Mouse (Mus musculus): ENCODE results near the gene Agtpbp1. TPM values are rescaled to one million over a fixed set of nuclear protein-coding genes. Genes with fewer than 3 reads are reported as not detected.

The Agtpbp1 gene
- total and polyA plus RNA-seq, 3 experiments = 24.2 to 117 (median 33.7) TPM

DNA sequence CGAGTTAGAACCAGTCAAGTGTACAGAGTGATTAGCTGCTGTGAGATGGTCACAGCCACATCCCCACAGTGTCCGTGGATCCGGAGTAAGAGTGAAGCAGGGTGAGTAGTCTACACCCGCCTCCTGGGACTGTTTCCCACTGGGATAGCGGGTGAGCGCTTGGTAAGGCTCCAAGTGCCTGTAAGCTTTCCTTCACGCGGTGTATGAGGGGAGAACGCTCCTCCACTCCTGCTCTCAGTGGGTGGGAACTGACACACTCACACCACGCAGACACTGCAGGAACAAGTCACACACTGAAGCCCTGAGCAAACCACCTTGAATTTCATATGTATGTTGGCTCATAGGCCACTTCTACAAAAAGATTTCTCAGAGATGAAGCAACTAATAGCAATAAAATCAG lies 134.2 kb downstream of the Agtpbp1 start:
- Histone ChIP-seq H3K79me2 (ENCODE audit: control insufficient read depth, insufficient read depth, low read length, poor library complexity) (no peaks in the 10 kb centered on the region), H3K4me3 (ENCODE audit: control insufficient read depth in 1 of 2, insufficient read depth in 1 of 2, low read depth in 2 of 2, low read length in 2 of 2) (no peak overlapping the region), H3K9me3 (replicated peaks; ENCODE audit: insufficient read depth, low read length) (no peaks in the 10 kb centered on the region), H3K4me1 (ENCODE audit: control insufficient read depth in 1 of 2, insufficient read depth in 2 of 2, low read length in 2 of 2) (no peaks in the 10 kb centered on the region), H3K27ac (ENCODE audit: control insufficient read depth, low read depth, low read length) (no peak overlapping the region), H3K9ac (ENCODE audit: control insufficient read depth, low read depth, low read length, poor library complexity, severe bottlenecking) (no peak overlapping the region), H3K36me3 (ENCODE audit: control insufficient read depth in 1 of 2, insufficient read depth in 2 of 2, low read length in 2 of 2) (no peaks in the 10 kb centered on the region; a peak in 1 of 4 replicates), H3K27me3 (ENCODE audit: control insufficient read depth in 1 of 2, insufficient read depth in 2 of 2, low read length in 2 of 2) (no peaks in the 10 kb centered on the region)
- TF ChIP-seq POLR2A (IDR thresholded peaks at IDR 0.05; ENCODE audit: control insufficient read depth in 1 of 2, insufficient read depth in 1 of 2, low read depth in 1 of 2, low read length in 2 of 2, poor library complexity in 1 of 2) = no peak
- TF ChIP-seq ZKSCAN1 (IDR thresholded peaks at IDR 0.05; ENCODE audit: low read depth, low read length) = no peak
- TF ChIP-seq GATA1 (IDR thresholded peaks at IDR 0.05; ENCODE audit: low read depth, low read length) = no peak
- no peak for TF ChIP-seq MXI1 (IDR thresholded peaks at IDR 0.05; ENCODE audit: low read depth, low read length)
- TF ChIP-seq ETS1 (IDR thresholded peaks at IDR 0.05; ENCODE audit: low read depth, low read length) = no peak
- no peak for DNase-seq (ENCODE audit: low read depth, low spot score)

DNA sequence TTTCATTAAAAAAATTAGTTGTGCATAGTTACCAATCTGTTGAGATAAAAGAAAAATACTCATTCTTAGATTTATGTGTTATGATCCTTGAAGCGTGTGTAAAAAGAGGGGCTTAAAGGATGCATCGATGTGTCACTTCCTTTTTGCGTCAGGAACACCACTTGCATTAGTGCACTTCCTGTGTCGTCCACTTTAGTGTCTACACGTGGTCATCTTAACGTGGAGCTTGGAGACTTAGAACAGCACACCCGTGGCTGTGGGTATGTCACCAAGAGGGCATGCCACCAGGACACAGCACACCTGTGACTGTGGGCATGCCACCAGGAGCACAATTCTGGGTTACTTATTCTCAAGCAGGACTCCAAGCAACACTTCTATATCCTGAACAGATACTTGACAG lies 137.9 kb downstream of the Agtpbp1 start:
- DNase-seq (ENCODE audit: low read depth, low spot score) = no peak
- TF ChIP-seq ZNF384 (IDR thresholded peaks at IDR 0.05; ENCODE audit: low read depth, low read length) (no peak), MAX (IDR thresholded peaks at IDR 0.05; ENCODE audit: low read length) (no peak), TBP (IDR thresholded peaks at IDR 0.05; ENCODE audit: low read depth, low read length) (no peak), UBTF (IDR thresholded peaks at IDR 0.05; ENCODE audit: borderline replicate concordance, insufficient read depth, low read depth, low read length) (no peak), RAD21 (IDR thresholded peaks at IDR 0.05; ENCODE audit: low read depth, low read length) (no peak), ZKSCAN1 (IDR thresholded peaks at IDR 0.05; ENCODE audit: low read depth, low read length) (no peak), POLR2AphosphoS2 (IDR thresholded peaks at IDR 0.05; ENCODE audit: low read length) (no peak), RCOR1 (IDR thresholded peaks at IDR 0.05; ENCODE audit: low read depth, low read length) (no peak), ZC3H11A (IDR thresholded peaks at IDR 0.05; ENCODE audit: low read depth, low read length) (no peak), NELFE (IDR thresholded peaks at IDR 0.05; ENCODE audit: low read depth, low read length) (no peak), GABPA (IDR thresholded peaks at IDR 0.05; ENCODE audit: low read depth, low read length) (no peak), POLR2AphosphoS5 (IDR thresholded peaks at IDR 0.05; ENCODE audit: borderline replicate concordance, low read depth, low read length) (no peak), MYB (IDR thresholded peaks at IDR 0.05; ENCODE audit: low read depth, low read length) (no peak), NRF1 (IDR thresholded peaks at IDR 0.05; ENCODE audit: insufficient read depth, low read depth, low read length, poor library complexity, severe bottlenecking) (no peak), ZMIZ1 (IDR thresholded peaks at IDR 0.05; ENCODE audit: low read depth, low read length) (no peak), HCFC1 (IDR thresholded peaks at IDR 0.05; ENCODE audit: low read depth, low read length) (no peak), MAZ (IDR thresholded peaks at IDR 0.05; ENCODE audit: low read depth, low read length) (no peak)
- Histone ChIP-seq H3K9me3 (replicated peaks; ENCODE audit: insufficient read depth, low read length) (no peaks in the 10 kb centered on the region), H3K27me3 (ENCODE audit: control insufficient read depth in 1 of 2, insufficient read depth in 2 of 2, low read length in 2 of 2) (no peaks in the 10 kb centered on the region), H3K79me2 (ENCODE audit: control insufficient read depth, insufficient read depth, low read length, poor library complexity) (no peaks in the 10 kb centered on the region), H3K9ac (ENCODE audit: control insufficient read depth, low read depth, low read length, poor library complexity, severe bottlenecking) (no peak overlapping the region), H3K4me1 (ENCODE audit: control insufficient read depth in 1 of 2, insufficient read depth in 2 of 2, low read length in 2 of 2) (no peaks in the 10 kb centered on the region), H3K36me3 (ENCODE audit: control insufficient read depth in 1 of 2, insufficient read depth in 2 of 2, low read length in 2 of 2) (no peaks in the 10 kb centered on the region; a peak in 1 of 4 replicates), H3K4me3 (ENCODE audit: control insufficient read depth in 1 of 2, insufficient read depth in 1 of 2, low read depth in 2 of 2, low read length in 2 of 2) (no peak overlapping the region), H3K27ac (ENCODE audit: control insufficient read depth, low read depth, low read length) (no peak overlapping the region)
